Comparison of ENCODE assay signal across 11 mouse cellular contexts in genomic region chr14:79529581-79530554, GRCm38 (mm10). TPM values are rescaled to one million over a fixed set of nuclear protein-coding genes. Genes with fewer than 3 reads are reported as not detected.
A peak's percentile ranks its signal among the peaks of the same experiment; 100 is the strongest.
DNase-seq lines count a peak whose midpoint lies in the region; ATAC-seq and TF ChIP-seq lines count a peak whose summit lies in the region.
"Had no signal": no experiment of that assay in that cellular context is flagged by ENCODE, and none has a peak within 500 bp of the region (broad histone marks: within the 10 kb centered on the region; RNA-seq: fewer than 3 reads in every experiment).

No protein-coding gene starts in this region.

- peak overlapping the region; percentile 62 for H3K4me2 ChIP-seq in liver, embryonic 15.5 days
- H3K4me2 ChIP-seq: embryonic facial prominence, embryonic 13.5 days had no signal

- H3K36me3 ChIP-seq in liver, embryonic 15.5 days (replicated peaks) = no peaks in the 10 kb centered on the region; the same call in 1 of the 2 replicates
- H3K36me3 ChIP-seq: embryonic facial prominence, embryonic 13.5 days had no signal

- peak; percentile 98 for ATAC-seq in liver, embryonic 15.5 days (ENCODE audit: insufficient read depth)
- ATAC-seq: hindbrain, postnatal 0 days had no signal

- H3K9ac ChIP-seq in liver, embryonic 15.5 days = peak overlapping the region; percentile 39
- H3K9ac ChIP-seq: embryonic facial prominence, embryonic 13.5 days had no signal

- peak overlapping the region; percentile 21 for H3K4me3 ChIP-seq in liver, embryonic 15.5 days (replicated peaks)
- H3K4me3 ChIP-seq in cerebellum, adult 2 months (replicated peaks; ENCODE audit: insufficient read depth, low read depth, low read length) = no peak overlapping the region
- H3K4me3 ChIP-seq: embryonic facial prominence, embryonic 13.5 days; layer of hippocampus, adult 2 months had no signal

- no peaks in the 10 kb centered on the region for H3K9me3 ChIP-seq in liver, embryonic 15.5 days (replicated peaks)
- H3K9me3 ChIP-seq: embryonic facial prominence, embryonic 13.5 days had no signal

- H3K4me1 ChIP-seq in liver, embryonic 15.5 days (replicated peaks) = peaks cover 63% of the 10 kb centered on the region
- H3K4me1 ChIP-seq in cerebellum, adult 2 months (ENCODE audit: control insufficient read depth, insufficient read depth, low read length) = no peaks in the 10 kb centered on the region

- H3K27me3 ChIP-seq in liver, embryonic 15.5 days = no peaks in the 10 kb centered on the region
- no peaks in the 10 kb centered on the region for H3K27me3 ChIP-seq in cerebellum, adult 2 months (ENCODE audit: control insufficient read depth, insufficient read depth, low read length)
- H3K27me3 ChIP-seq: embryonic facial prominence, embryonic 13.5 days had no signal

- no peak for TF ChIP-seq POLR2A in cerebellum, adult 2 months (IDR thresholded peaks at IDR 0.05; ENCODE audit: borderline replicate concordance, insufficient read depth, low read length)

- 32% methylated on average over 10 of the region's 10 CpGs for WGBS in liver, embryonic 15.5 days (ENCODE audit: insufficient replicate concordance)
- WGBS in cerebellum, adult 2 months = 86% methylated on average over 10 of the region's 10 CpGs

- peak; percentile 46 to 67 for DNase-seq in spleen, postnatal 4 days (ENCODE audit: low spot score in 2 of 2)
- no peak for DNase-seq in spleen, adult 12 weeks (ENCODE audit: low spot score)
- DNase-seq in c-Kit-negative CD71-positive TER-119-positive erythroid progenitor cells, embryonic 14.5 days (ENCODE audit: low read depth, low spot score) = peak; percentile 74
- DNase-seq in thymus, postnatal 36 days = peak; percentile 32 to 38
- DNase-seq in cerebellum, adult 2 months = no peak
- DNase-seq in frontal cortex, postnatal 25 days (ENCODE audit: low spot score in 2 of 2) = no peak
- no peak for DNase-seq in Muller cell, postnatal 12 days (ENCODE audit: inconsistent ontology term)

- peak overlapping the region; percentile 91 for H3K27ac ChIP-seq in liver, embryonic 15.5 days (replicated peaks)
- H3K27ac ChIP-seq in cerebellum, adult 2 months (ENCODE audit: insufficient read depth, low read length) = no peak overlapping the region
- H3K27ac ChIP-seq: embryonic facial prominence, embryonic 13.5 days; hindbrain, postnatal 0 days; layer of hippocampus, adult 2 months had no signal

- no peak for TF ChIP-seq CTCF in cerebellum, adult 2 months (IDR thresholded peaks at IDR 0.05; ENCODE audit: borderline replicate concordance, insufficient read depth, low read depth, low read length)

RNA-seq across cellular contexts. Expression of gene Wbp4, which starts 48.5 kb away (rescaled TPM):
- 11.2 and 13.5 TPM in 2 replicates for polyA plus RNA-seq in liver, embryonic 15.5 days (2015; fragmentation: Nextera tagmentation; extraction: Ambion mirVana)
- 27.8 and 28.4 TPM in 2 replicates for polyA plus RNA-seq in cerebellum, adult 2 months (2012; rRNA removed)

RNA-seq across cellular contexts. Expression of gene Elf1, which starts 48.9 kb away (rescaled TPM):
- polyA plus RNA-seq in liver, embryonic 15.5 days (2015; fragmentation: Nextera tagmentation; extraction: Ambion mirVana) = 10.7 and 10.9 TPM in 2 replicates
- 3.8 and 4.1 TPM in 2 replicates for polyA plus RNA-seq in cerebellum, adult 2 months (2012; rRNA removed)

RNA-seq across cellular contexts. Expression of gene Sugt1, which starts 57.6 kb away (rescaled TPM):
- polyA plus RNA-seq in liver, embryonic 15.5 days (2015; fragmentation: Nextera tagmentation; extraction: Ambion mirVana) = 31.6 and 34.0 TPM in 2 replicates
- polyA plus RNA-seq in cerebellum, adult 2 months (2012; rRNA removed) = 40.3 and 41.0 TPM in 2 replicates

Comparison
In these comparisons a context has a peak if more than half of its experiments do, and no peak if none do; other contexts are left out.
1. DNase-seq: peak in spleen, postnatal 4 days (2 of 2), c-Kit-negative CD71-positive TER-119-positive erythroid progenitor cells, embryonic 14.5 days (single experiment) and thymus, postnatal 36 days (2 of 2); none in spleen, adult 12 weeks (single experiment), cerebellum, adult 2 months (0 of 2), frontal cortex, postnatal 25 days (0 of 2) and Muller cell, postnatal 12 days (single experiment).